Mouse (Mus musculus) liver, embryonic 16.5 days (tissue): ENCODE measurements at regions not wholly inside any gene's neighbourhood (a gene's known extent, or its start where the extent isn't known, plus 50 kb on each side); places are given as distances from the start of the nearest gene placed in this dataset.

Experiments
- ATAC-seq: fragments of 200-750 bp; cut with Nextera tagmentation; 2 replicates; pipeline ENCODE4 v1.8.0; 2017; ENCODE audit warnings: low read depth, mild to moderate bottlenecking, moderate number of reproducible peaks, moderate library complexity
- H3K27ac ChIP-seq: fragments of 300-500 bp; sonication (generic); 2 replicates; pipeline ENCODE4 v1.5.1; 2014; ENCODE audit warnings: mild to moderate bottlenecking, low read length
- H3K27me3 ChIP-seq: fragments of 300-500 bp; sonication (generic); 2 replicates; pipeline ENCODE4 v1.6.1; 2014; ENCODE audit warnings: low read depth, low read length, mixed read lengths; ENCODE audit not compliant: control insufficient read depth, insufficient read depth
- H3K36me3 ChIP-seq: fragments of 300-500 bp; sonication (generic); 2 replicates; pipeline ENCODE4 v1.6.1; 2014; ENCODE audit warnings: mild to moderate bottlenecking; ENCODE audit not compliant: control insufficient read depth, insufficient read depth
- H3K4me1 ChIP-seq: fragments of 300-500 bp; sonication (generic); 2 replicates; pipeline ENCODE4 v1.6.1; 2014; ENCODE audit warnings: low read depth, low read length, mixed read lengths; ENCODE audit not compliant: control insufficient read depth
- H3K4me2 ChIP-seq: fragments of 300-500 bp; sonication (generic); 2 replicates; pipeline ENCODE4 v1.6.1; 2014; ENCODE audit warnings: low read depth, low read length, mixed read lengths
- H3K4me3 ChIP-seq: fragments of 300-500 bp; sonication (generic); 2 replicates; pipeline ENCODE4 v1.5.1; 2014; ENCODE audit warnings: low read depth, mild to moderate bottlenecking, low read length
- H3K9ac ChIP-seq: fragments of 300-500 bp; sonication (generic); 2 replicates; pipeline ENCODE4 v1.6.1; 2014; ENCODE audit warnings: low read depth, low read length
- H3K9me3 ChIP-seq: fragments of 300-500 bp; sonication (generic); replicated peaks from 2 replicates; pipeline ENCODE4 v1.6.1; 2016; ENCODE audit warnings: low read length; ENCODE audit not compliant: control insufficient read depth
- WGBS: fragments of 180-500 bp; shearing (Covaris S2); extraction: QIAGEN DNeasy Blood & Tissue Kit; methylation state at CpG from one replicate; pipeline ENCODE4 v1.1.7; 2014; ENCODE audit not compliant: insufficient replicate concordance; 5-methylcytosine and 5-hydroxymethylcytosine counted together

DNA sequence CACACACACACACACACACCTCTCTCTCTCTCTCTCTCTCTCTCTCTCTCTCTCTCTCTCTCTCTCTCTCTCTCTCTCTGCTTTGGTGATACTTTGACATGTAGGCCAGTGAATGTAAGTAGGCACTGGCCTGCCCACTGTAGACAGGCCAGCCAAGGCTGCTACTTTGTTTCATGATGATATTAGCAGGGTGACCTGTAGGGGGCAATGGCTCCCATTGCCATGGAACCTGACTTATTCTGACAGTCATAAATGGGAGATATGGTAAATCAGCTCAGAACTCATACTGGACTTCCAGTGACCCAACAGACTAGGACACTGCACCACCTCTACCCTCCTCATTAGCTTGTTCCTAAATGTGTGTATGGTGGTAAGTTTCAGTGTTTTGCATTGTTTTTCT, 235.0 kb upstream of the Gm10192 start:
- no peak overlapping the region for H3K4me3 ChIP-seq
- H3K9me3 ChIP-seq: no peaks in the 10 kb centered on the region
- no peaks in the 10 kb centered on the region for H3K36me3 ChIP-seq
- H3K9ac ChIP-seq: no peak overlapping the region
- no peaks in the 10 kb centered on the region for H3K4me1 ChIP-seq
- H3K27me3 ChIP-seq: no peaks in the 10 kb centered on the region
- no peak overlapping the region for H3K4me2 ChIP-seq
- no peak for ATAC-seq
- H3K27ac ChIP-seq: no peak overlapping the region

DNA sequence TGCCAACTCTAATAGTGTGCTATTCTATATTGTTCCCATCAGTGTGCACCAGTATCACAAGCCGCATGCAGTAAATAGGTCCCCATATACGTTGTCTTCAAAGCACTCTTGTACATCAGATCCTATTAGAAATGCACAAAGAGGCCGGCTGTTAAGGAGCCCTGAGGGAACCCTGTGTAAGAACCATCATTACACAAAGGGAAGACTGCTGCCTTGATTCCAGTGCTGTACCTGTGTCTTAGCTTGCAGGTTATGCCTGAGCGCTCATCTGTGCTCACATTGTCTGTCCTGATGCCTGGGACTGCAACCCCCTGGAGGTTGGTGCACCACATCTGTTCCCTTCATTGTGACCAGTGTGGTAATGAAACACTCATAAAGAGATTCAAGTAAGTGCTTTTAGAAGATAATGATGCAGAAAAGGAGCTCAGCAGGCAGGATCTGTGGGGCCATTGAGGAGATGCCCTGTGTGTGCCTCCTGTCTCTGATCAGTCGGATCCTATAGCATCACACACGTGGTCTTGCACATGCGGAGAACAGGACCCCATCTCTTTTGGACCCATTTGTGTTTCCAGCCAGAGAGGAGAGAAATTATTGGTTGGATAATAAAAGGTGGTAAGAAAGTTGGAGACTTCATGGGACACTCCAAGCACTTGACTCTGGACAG, 225.8 kb upstream of the Gm10192 start:
- H3K4me1 ChIP-seq: no peaks in the 10 kb centered on the region
- no peak for ATAC-seq
- H3K36me3 ChIP-seq: no peaks in the 10 kb centered on the region
- H3K4me2 ChIP-seq: no peak overlapping the region
- H3K27me3 ChIP-seq: no peaks in the 10 kb centered on the region
- H3K4me3 ChIP-seq: no peak overlapping the region
- H3K27ac ChIP-seq: no peak overlapping the region
- H3K9me3 ChIP-seq: no peaks in the 10 kb centered on the region
- no peak overlapping the region for H3K9ac ChIP-seq
- 69% methylated on average over 7 of the region's 7 CpGs for WGBS

DNA sequence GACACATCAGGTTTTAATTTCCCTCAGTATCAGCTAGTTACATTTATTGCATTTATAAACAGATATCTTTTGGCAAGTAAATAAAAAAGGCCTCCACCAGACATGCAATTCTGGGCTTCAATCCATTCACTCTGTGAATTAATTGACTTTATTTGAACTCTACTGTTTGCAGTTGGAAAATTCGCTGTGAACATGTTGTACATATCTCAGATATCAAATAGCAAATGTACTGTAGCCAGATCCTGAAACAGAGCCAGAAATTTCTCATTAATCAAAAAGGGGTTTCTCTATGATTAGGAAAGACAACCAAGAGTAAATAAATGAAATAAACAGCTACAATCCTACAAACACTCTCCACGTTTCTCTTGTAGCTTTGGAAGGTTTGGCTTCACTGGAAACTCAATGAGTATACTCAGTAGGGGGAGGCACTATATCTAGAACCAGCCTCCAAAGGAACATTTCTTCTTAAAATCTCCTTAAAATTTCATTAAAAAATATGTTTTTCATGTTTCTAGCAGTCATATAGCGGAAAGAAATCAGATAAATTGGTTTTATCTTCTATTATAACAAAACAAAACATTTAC, 211.8 kb upstream of the Gm10192 start:
- WGBS: 42% methylated on average over 3 of the region's 3 CpGs
- no peak for ATAC-seq

DNA sequence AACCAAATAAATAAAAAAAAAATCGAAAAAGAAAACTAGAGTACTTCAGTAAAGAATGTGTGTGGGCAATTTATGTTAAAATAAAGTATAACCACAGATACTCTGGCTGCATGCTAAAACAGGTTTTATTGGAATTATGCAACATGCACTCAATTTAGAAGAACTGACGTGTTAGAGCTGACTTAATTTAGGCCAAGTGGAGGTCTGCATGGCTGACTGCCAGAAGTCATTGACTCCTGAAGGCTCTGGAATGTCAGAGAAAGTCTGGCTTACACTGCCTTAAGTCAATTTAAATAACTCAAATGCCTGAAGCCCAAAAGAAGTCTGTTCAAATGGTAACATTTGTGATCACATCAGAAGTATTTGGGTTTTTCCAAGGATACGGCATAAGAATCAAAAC, 198.1 kb upstream of the Gm10192 start:
- no peak for ATAC-seq
- H3K9ac ChIP-seq: no peak overlapping the region
- no peaks in the 10 kb centered on the region for H3K9me3 ChIP-seq
- no peaks in the 10 kb centered on the region for H3K4me1 ChIP-seq
- H3K27ac ChIP-seq: no peak overlapping the region
- H3K4me3 ChIP-seq: no peak overlapping the region
- 56% methylated on average over 3 of the region's 3 CpGs for WGBS
- H3K36me3 ChIP-seq: no peaks in the 10 kb centered on the region
- no peaks in the 10 kb centered on the region for H3K27me3 ChIP-seq
- no peak overlapping the region for H3K4me2 ChIP-seq

More for the DNA sequence above, 211.8 kb upstream of the Gm10192 start:
- no peaks in the 10 kb centered on the region for H3K4me1 ChIP-seq
- H3K9ac ChIP-seq: no peak overlapping the region
- no peaks in the 10 kb centered on the region for H3K27me3 ChIP-seq
- no peak overlapping the region for H3K4me3 ChIP-seq
- no peaks in the 10 kb centered on the region for H3K36me3 ChIP-seq
- no peak overlapping the region for H3K4me2 ChIP-seq
- no peak overlapping the region for H3K27ac ChIP-seq
- no peaks in the 10 kb centered on the region for H3K9me3 ChIP-seq

DNA sequence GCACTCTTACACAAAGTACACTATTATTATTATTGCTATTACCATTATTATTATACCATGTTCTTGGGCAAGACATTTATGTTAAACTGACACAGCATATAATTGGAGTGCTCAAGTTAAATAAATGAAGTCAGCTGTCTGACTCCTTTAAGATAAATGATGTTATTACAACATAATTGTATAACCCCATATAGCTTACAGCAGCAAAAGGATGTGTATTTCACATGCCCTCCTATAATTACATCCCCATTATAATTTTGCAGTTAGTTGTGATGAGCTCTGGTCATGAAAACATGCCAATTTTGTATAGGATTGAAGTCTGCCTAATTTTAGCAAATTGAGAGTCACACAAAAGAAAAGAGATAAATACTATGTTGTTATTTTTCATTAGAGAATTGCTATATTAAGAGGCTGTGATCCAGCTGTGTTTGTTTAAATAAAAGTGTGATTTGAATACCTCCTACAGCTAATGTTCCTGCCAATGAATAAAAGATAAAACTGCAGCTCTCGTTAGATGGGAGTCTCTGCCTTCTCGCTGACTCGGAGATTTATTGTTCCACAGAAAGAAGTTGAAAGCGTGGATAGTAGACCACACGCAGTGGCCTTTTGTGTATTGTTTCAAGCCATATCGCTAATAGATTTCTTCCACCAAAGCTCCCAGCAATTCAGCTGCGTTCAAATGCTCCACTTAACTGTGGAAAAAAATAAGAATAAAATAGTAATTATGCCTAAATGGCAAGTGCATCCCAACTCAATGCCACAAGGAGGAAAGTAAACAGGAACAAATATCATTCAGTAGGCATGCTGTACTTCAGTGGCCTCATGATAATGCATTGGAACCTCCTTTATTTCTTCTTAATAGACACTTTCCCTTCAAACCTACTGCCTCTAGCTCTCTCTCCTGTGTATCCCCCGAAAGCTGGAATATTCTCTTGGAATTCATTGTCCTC, 194.9 kb upstream of the Gm10192 start:
- 65% methylated on average over 8 of the region's 8 CpGs for WGBS
- ATAC-seq: no peak
- H3K27me3 ChIP-seq: no peaks in the 10 kb centered on the region
- H3K36me3 ChIP-seq: no peaks in the 10 kb centered on the region
- no peaks in the 10 kb centered on the region for H3K9me3 ChIP-seq
- no peak overlapping the region for H3K4me2 ChIP-seq
- H3K4me3 ChIP-seq: no peak overlapping the region
- no peaks in the 10 kb centered on the region for H3K4me1 ChIP-seq
- H3K9ac ChIP-seq: no peak overlapping the region
- no peak overlapping the region for H3K27ac ChIP-seq

DNA sequence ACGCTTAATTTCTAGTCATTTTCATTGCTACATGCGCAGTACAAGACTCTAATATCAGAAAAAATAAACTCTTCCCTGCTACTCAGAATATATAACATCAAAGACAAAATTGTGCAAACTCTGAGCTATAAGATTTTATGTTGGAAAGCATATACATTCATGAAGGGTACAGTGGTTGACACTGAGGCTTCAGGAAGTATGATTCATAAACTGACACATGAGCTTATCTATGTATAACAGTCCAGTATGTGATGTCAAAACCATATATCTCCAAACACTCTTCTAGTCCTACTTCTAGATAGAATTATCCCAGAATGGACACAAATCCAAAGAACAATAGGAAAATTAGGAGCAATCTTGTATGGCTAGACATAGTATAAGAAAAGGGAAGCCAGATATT, 177.5 kb upstream of the Gm10192 start:
- Histone ChIP-seq H3K4me2 (no peak overlapping the region), H3K9me3 (no peaks in the 10 kb centered on the region), H3K27me3 (no peaks in the 10 kb centered on the region), H3K4me3 (no peak overlapping the region), H3K9ac (no peak overlapping the region), H3K27ac (no peak overlapping the region), H3K4me1 (no peaks in the 10 kb centered on the region), H3K36me3 (no peaks in the 10 kb centered on the region)
- ATAC-seq: no peak
- WGBS: 57% methylated on average over 2 of the region's 2 CpGs

DNA sequence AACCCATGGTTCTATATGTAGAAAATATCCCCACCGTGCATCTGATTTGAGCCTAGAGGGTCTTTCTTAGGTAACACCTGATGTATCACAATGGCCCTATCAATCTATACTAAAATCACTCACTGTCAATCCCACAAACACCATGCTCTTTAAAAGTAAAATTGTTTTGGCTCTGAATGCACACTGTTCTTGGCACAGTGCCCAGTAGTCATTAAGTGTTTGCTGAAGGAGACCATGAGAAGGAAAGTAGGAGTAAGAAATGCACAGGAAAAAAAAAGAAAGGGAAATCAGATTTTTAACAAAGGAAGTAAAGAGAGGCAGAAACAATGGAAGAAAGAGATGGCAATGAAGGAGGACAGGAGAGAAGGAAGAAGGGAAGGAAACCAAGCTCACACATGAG, 175.0 kb upstream of the Gm10192 start:
- H3K4me3 ChIP-seq: no peak overlapping the region
- H3K36me3 ChIP-seq: no peaks in the 10 kb centered on the region
- H3K9ac ChIP-seq: no peak overlapping the region
- no peaks in the 10 kb centered on the region for H3K4me1 ChIP-seq
- WGBS: 73% methylated on average over 1 of the region's 1 CpGs
- no peak overlapping the region for H3K4me2 ChIP-seq
- no peak for ATAC-seq
- no peak overlapping the region for H3K27ac ChIP-seq
- no peaks in the 10 kb centered on the region for H3K27me3 ChIP-seq
- H3K9me3 ChIP-seq: no peaks in the 10 kb centered on the region

DNA sequence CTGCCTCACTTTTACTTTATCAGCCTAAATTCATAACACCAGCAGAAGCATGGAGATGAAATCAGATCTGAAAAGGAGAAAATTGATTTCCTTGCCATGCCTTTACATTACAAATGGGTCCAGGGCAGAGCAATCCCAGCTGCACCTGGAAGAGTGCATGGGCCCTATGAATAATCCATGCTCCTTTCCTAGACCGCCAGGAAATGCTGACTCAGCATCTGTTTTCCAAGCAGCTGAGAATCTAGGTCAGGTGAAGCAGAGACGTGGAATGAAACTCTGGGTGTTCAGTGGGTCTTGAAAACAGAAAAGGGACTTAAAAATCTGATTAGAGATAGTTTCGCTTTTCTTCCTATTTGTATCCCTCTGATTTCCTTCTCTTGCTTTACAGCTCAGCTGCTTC, 163.8 kb upstream of the Gm10192 start:
- H3K9me3 ChIP-seq: no peaks in the 10 kb centered on the region
- no peaks in the 10 kb centered on the region for H3K36me3 ChIP-seq
- no peak overlapping the region for H3K9ac ChIP-seq
- no peak for ATAC-seq
- H3K4me2 ChIP-seq: no peak overlapping the region
- no peak overlapping the region for H3K4me3 ChIP-seq
- 49% methylated on average over 3 of the region's 3 CpGs for WGBS
- no peaks in the 10 kb centered on the region for H3K27me3 ChIP-seq
- H3K27ac ChIP-seq: no peak overlapping the region
- H3K4me1 ChIP-seq: no peaks in the 10 kb centered on the region

DNA sequence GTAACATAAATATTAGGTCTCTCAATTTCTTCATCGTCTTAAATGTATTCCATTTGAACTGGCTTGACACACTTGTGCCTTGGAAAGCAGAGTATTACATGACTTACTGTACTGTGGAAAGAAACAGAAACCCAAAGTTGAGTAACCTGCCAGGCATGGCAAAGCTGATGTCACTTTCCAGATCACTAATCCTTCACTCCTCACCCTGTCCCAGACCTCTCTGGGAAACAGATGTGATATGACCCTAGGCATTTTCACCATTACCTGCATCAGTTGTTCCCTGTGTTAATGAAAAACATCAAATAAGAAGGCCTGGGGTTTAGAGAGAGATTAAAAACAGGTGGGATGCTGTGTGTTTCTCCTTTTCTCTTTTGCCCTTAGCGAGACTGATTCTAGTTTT, 161.4 kb upstream of the Gm10192 start:
- 59% methylated on average over 2 of the region's 2 CpGs for WGBS
- Histone ChIP-seq H3K9ac (no peak overlapping the region), H3K4me3 (no peak overlapping the region), H3K27me3 (no peaks in the 10 kb centered on the region), H3K4me2 (no peak overlapping the region), H3K9me3 (no peaks in the 10 kb centered on the region), H3K27ac (no peak overlapping the region), H3K4me1 (no peaks in the 10 kb centered on the region), H3K36me3 (no peaks in the 10 kb centered on the region)
- no peak for ATAC-seq
